ENCODE assay signal across 8 mouse cellular contexts in genomic region chr4:135495397-135495791, GRCm38 (mm10). TPM values are rescaled to one million over a fixed set of nuclear protein-coding genes. Genes with fewer than 3 reads are reported as not detected.
DNase-seq lines count a peak whose midpoint lies in the region; ATAC-seq and TF ChIP-seq lines count a peak whose summit lies in the region.

No protein-coding gene starts in this region.

- WGBS in kidney, adult 2 months = 23% methylated on average over 9 of the region's 9 CpGs
- WGBS in embryonic facial prominence, embryonic 10.5 days = 10% methylated on average over 9 of the region's 9 CpGs
- WGBS in hindbrain, embryonic 16.5 days = 12% methylated on average over 9 of the region's 9 CpGs
- 16% methylated on average over 9 of the region's 9 CpGs for WGBS in midbrain, embryonic 15.5 days

- H3K27me3 ChIP-seq in kidney, adult 2 months (replicated peaks; ENCODE audit: control insufficient read depth, insufficient read depth, low read length) = no peaks in the 10 kb centered on the region
- H3K27me3 ChIP-seq in embryonic facial prominence, embryonic 10.5 days (replicated peaks; ENCODE audit: low read depth, poor library complexity, severe bottlenecking) = no peaks in the 10 kb centered on the region
- no peaks in the 10 kb centered on the region for H3K27me3 ChIP-seq in hindbrain, embryonic 16.5 days (replicated peaks; ENCODE audit: control insufficient read depth, insufficient read depth, low read length)
- no peaks in the 10 kb centered on the region for H3K27me3 ChIP-seq in midbrain, embryonic 15.5 days (replicated peaks)

- H3K9ac ChIP-seq in hindbrain, embryonic 16.5 days (ENCODE audit: low read depth, low read length) = peak overlapping the region; percentile 70
- peak overlapping the region; percentile 10 for H3K9ac ChIP-seq in midbrain, embryonic 15.5 days

- no peaks in the 10 kb centered on the region; the same call in 1 of the 2 replicates for H3K36me3 ChIP-seq in kidney, adult 2 months (ENCODE audit: control insufficient read depth, insufficient read depth, low read length)
- H3K36me3 ChIP-seq in embryonic facial prominence, embryonic 10.5 days (replicated peaks) = no peaks in the 10 kb centered on the region
- H3K36me3 ChIP-seq in hindbrain, embryonic 16.5 days (ENCODE audit: control insufficient read depth, insufficient read depth, low read length) = 0 out of 2 replicates have a peak, but pooled peaks cover 2% of the 10 kb centered on the region
- no peaks in the 10 kb centered on the region for H3K36me3 ChIP-seq in midbrain, embryonic 15.5 days (replicated peaks)

- H3K4me2 ChIP-seq in hindbrain, embryonic 16.5 days (ENCODE audit: low read length) = peak overlapping the region; percentile 91
- peak overlapping the region; percentile 89 for H3K4me2 ChIP-seq in midbrain, embryonic 15.5 days

- TF ChIP-seq CTCF in kidney, adult 2 months (conservative IDR thresholded peaks at IDR 0.05; ENCODE audit: insufficient read depth, insufficient read length, low read depth, low read length) = no peak

- no peak for ATAC-seq in hindbrain, embryonic 16.5 days
- no peak for ATAC-seq in midbrain, embryonic 15.5 days (replicated peaks)
- no peak for ATAC-seq in frontal cortex, adult (ENCODE audit: low TSS enrichment)

- peak overlapping the region; percentile 78 for H3K4me3 ChIP-seq in kidney, adult 2 months (ENCODE audit: insufficient read depth, low read depth, low read length)
- H3K4me3 ChIP-seq in embryonic facial prominence, embryonic 10.5 days = peak overlapping the region; percentile 85
- H3K4me3 ChIP-seq in hindbrain, embryonic 16.5 days (ENCODE audit: low read length) = peak overlapping the region; percentile 79
- H3K4me3 ChIP-seq in midbrain, embryonic 15.5 days = peak overlapping the region; percentile 77

- DNase-seq in kidney, adult 2 months = no peak
- no peak for DNase-seq in kidney, postnatal 10 days
- no peak for DNase-seq in embryonic facial prominence, embryonic 10.5 days (ENCODE audit: low spot score)
- no peak for DNase-seq in c-Kit-positive CD71-positive TER-119-positive erythroid progenitor cells, embryonic 14.5 days (ENCODE audit: low spot score)
- no peak for DNase-seq in kidney, postnatal 14 days

- no peak for TF ChIP-seq POLR2A in kidney, adult 2 months (IDR thresholded peaks at IDR 0.05; ENCODE audit: low read depth, low read length)

- peaks cover 7% of the 10 kb centered on the region; the same call in 1 of the 2 replicates for H3K4me1 ChIP-seq in kidney, adult 2 months (ENCODE audit: control insufficient read depth, insufficient read depth, low read length)
- H3K4me1 ChIP-seq in embryonic facial prominence, embryonic 10.5 days = peaks cover 24% of the 10 kb centered on the region
- H3K4me1 ChIP-seq in hindbrain, embryonic 16.5 days (ENCODE audit: control insufficient read depth, insufficient read depth, low read depth, low read length) = peaks cover 6% of the 10 kb centered on the region; the same call in 1 of the 2 replicates
- peaks cover 14% of the 10 kb centered on the region for H3K4me1 ChIP-seq in midbrain, embryonic 15.5 days

- H3K9me3 ChIP-seq in embryonic facial prominence, embryonic 10.5 days = peaks cover under 1% of the 10 kb centered on the region; the same call in 1 of the 2 replicates
- H3K9me3 ChIP-seq in hindbrain, embryonic 16.5 days (ENCODE audit: control insufficient read depth, low read length) = no peaks in the 10 kb centered on the region
- no peaks in the 10 kb centered on the region for H3K9me3 ChIP-seq in midbrain, embryonic 15.5 days

- peak overlapping the region; percentile 53 for H3K27ac ChIP-seq in kidney, adult 2 months (ENCODE audit: insufficient read depth, low read depth, low read length)
- 0 out of 2 replicates have a peak overlapping the region, but pooled peaks have one; percentile 71 for H3K27ac ChIP-seq in embryonic facial prominence, embryonic 10.5 days (replicated peaks)
- H3K27ac ChIP-seq in hindbrain, embryonic 16.5 days (ENCODE audit: low read depth, low read length) = peak overlapping the region; percentile 74
- peak overlapping the region; percentile 75 for H3K27ac ChIP-seq in midbrain, embryonic 15.5 days

RNA-seq across cellular contexts. Expression of gene Nipal3, which starts 0.6 kb away (rescaled TPM):
- polyA plus RNA-seq in kidney, adult 2 months (2012; rRNA removed) = 31.0 and 38.8 TPM in 2 replicates
- 3.2 and 3.7 TPM in 2 replicates for polyA plus RNA-seq in embryonic facial prominence, embryonic 10.5 days (2016; fragmentation: Nextera tagmentation; extraction: Ambion mirVana)
- polyA plus RNA-seq in hindbrain, embryonic 16.5 days (2015; fragmentation: Nextera tagmentation; extraction: Ambion mirVana) = 6.8 and 10.7 TPM in 2 replicates
- 10.7 and 13.1 TPM in 2 replicates for polyA plus RNA-seq in midbrain, embryonic 15.5 days (2015; fragmentation: Nextera tagmentation; extraction: Ambion mirVana)

RNA-seq across cellular contexts. Expression of gene Stpg1, which starts 0.8 kb away (rescaled TPM):
- 0.24 and 0.41 TPM in 2 replicates for polyA plus RNA-seq in kidney, adult 2 months (2012; rRNA removed)
- polyA plus RNA-seq in embryonic facial prominence, embryonic 10.5 days (2016; fragmentation: Nextera tagmentation; extraction: Ambion mirVana) = 0.18 and 0.37 TPM in 2 replicates
- 0.39 and 0.41 TPM in 2 replicates for polyA plus RNA-seq in hindbrain, embryonic 16.5 days (2015; fragmentation: Nextera tagmentation; extraction: Ambion mirVana)
- polyA plus RNA-seq in midbrain, embryonic 15.5 days (2015; fragmentation: Nextera tagmentation; extraction: Ambion mirVana) = 0.36 and 0.59 TPM in 2 replicates
